Mouse (Mus musculus) heart, adult 2 months (tissue): ENCODE measurements around the gene Zbtb17. TPM values are rescaled to one million over a fixed set of nuclear protein-coding genes. Genes with fewer than 3 reads are reported as not detected.

Source experiments
- DNase-seq, 2 experiments: peaks; one replicate each; pipeline ENCODE4 v3.0.0; 2021
- H3K27ac ChIP-seq: fragments of 200-600 bp; 2 replicates; pipeline ENCODE4 v1.8.1; 2022
- H3K27me3 ChIP-seq: fragments of 200-500 bp; 2 replicates; pipeline ENCODE4 v1.6.1; 2012; ENCODE audit warnings: mild to moderate bottlenecking, low read length, inconsistent platforms, mixed read lengths; ENCODE audit not compliant: control insufficient read depth, insufficient read depth
- H3K36me3 ChIP-seq: fragments of 200-500 bp; 2 replicates; pipeline ENCODE4 v1.6.1; 2012; ENCODE audit warnings: low read length, inconsistent platforms; ENCODE audit not compliant: control insufficient read depth, insufficient read depth
- H3K4me1 ChIP-seq: fragments of 200-500 bp; 2 replicates; pipeline ENCODE4 v1.6.1; 2011; ENCODE audit warnings: low read length; ENCODE audit not compliant: control insufficient read depth, insufficient read depth
- H3K4me3 ChIP-seq: fragments of 200-600 bp; 2 replicates; pipeline ENCODE4 v1.8.1; 2022
- H3K79me2 ChIP-seq: fragments of 200-500 bp; replicated peaks from 2 replicates; pipeline ENCODE4 v1.6.1; 2012; ENCODE audit warnings: mild to moderate bottlenecking, inconsistent platforms, low read length, moderate library complexity, mixed read lengths; ENCODE audit not compliant: control insufficient read depth, insufficient read depth
- H3K9ac ChIP-seq: fragments of 200-500 bp; 2 replicates; pipeline ENCODE4 v1.6.1; 2012; ENCODE audit warnings: low read depth, mild to moderate bottlenecking, control low read depth, inconsistent platforms, low read length, mixed read lengths
- CTCF ChIP-seq: fragments of 200-600 bp; IDR thresholded peaks from 2 replicates; pipeline ENCODE4 v1.8.1; 2022; ENCODE audit warnings: antibody characterized with exemption, mild to moderate bottlenecking, moderate library complexity
- EP300 ChIP-seq: fragments of 200-500 bp; IDR thresholded peaks from 2 replicates; pipeline ENCODE4 v1.6.1; 2011; ENCODE audit warnings: low read depth, low read length, control low read depth; ENCODE audit not compliant: insufficient read depth
- POLR2A ChIP-seq: fragments of 200-500 bp; IDR thresholded peaks from 2 replicates; pipeline ENCODE4 v1.6.1; 2011; ENCODE audit warnings: mild to moderate bottlenecking, low read depth, low read length, control low read depth; ENCODE audit not compliant: insufficient read depth
- WGBS: fragments of 180-500 bp; shearing (Covaris S2); methylation state at CpG from one replicate; pipeline ENCODE4 v1.1.7; 2018; 5-methylcytosine and 5-hydroxymethylcytosine counted together
- intact Hi-C: fragments of 180-260 bp; cut with DNase I; formaldehyde crosslinking; loops from one replicate; pipeline ENCODE4 v1.15.1; 2025
- polyA plus RNA-seq: library from polyadenylated mRNA; depleted of rRNA; stranded (reverse); fragments of >200 nt; gene quantifications from 2 replicates; pipeline ENCODE4 v1.2.3, GENCODE M21; 2012
- total RNA-seq, 2 experiments: library from RNA; stranded (reverse); gene quantifications; 2 replicates each; pipeline ENCODE4 v1.2.3; 2021

Zbtb17 gene
- total and polyA plus RNA-seq, 3 experiments = 22.9 to 26.4 (median 23.3) TPM

DNA sequence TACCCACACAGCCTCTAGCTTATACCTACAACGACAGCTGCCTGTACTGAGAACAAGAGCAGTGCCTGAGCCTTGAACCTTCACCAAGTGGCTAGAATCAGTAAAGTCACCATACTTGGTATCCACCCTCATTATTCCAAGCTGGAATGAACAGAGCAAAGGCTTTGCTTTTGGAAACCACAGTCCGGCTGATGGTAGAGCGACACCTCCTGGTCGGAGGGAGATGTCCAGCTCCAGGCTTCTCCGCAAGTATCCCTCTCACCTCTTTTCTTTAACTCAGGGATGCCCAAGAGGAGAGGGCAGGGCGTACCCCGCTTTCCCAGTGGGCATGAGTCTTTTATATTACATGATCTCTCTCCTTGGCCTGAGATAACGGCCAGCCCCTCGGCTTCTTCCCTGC, 14.6 kb upstream of the Zbtb17 start:
- H3K36me3 ChIP-seq = no peaks in the 10 kb centered on the region
- no peak overlapping the region for H3K9ac ChIP-seq
- no peaks in the 10 kb centered on the region for H3K27me3 ChIP-seq
- intact Hi-C loops = loop anchor here (1.0 to 2.0 kb wide), 3 partner anchors 26 to 76 kb away; no protein-coding TSS in a partner anchor
- 39% methylated on average over 9 of the region's 9 CpGs for WGBS
- no peak overlapping the region for H3K4me3 ChIP-seq
- DNase-seq = peak in 1 of 2 experiments; percentile 55
- H3K27ac ChIP-seq = no peak overlapping the region
- TF ChIP-seq POLR2A = no peak
- 0 out of 2 replicates have a peak, but pooled peaks have one; percentile 27 for TF ChIP-seq EP300
- peak; percentile 80 for TF ChIP-seq CTCF
- H3K4me1 ChIP-seq = peaks cover 3% of the 10 kb centered on the region; the same call in 1 of the 2 replicates
- H3K79me2 ChIP-seq = no peaks in the 10 kb centered on the region

- Histone ChIP-seq H3K79me2 (no peaks in the 10 kb centered on the region), H3K36me3 (no peaks in the 10 kb centered on the region), H3K27me3 (no peaks in the 10 kb centered on the region), H3K27ac (no peak overlapping the region), H3K4me3 (no peak overlapping the region), H3K9ac (no peak overlapping the region), H3K4me1 (peaks cover 3% of the 10 kb centered on the region; the same call in 1 of the 2 replicates)
- peak; percentile 75 to 83 for DNase-seq
- WGBS = 42% methylated on average over 9 of the region's 9 CpGs
- peak; percentile 97; the same call in 1 of the 2 replicates for TF ChIP-seq CTCF
- TF ChIP-seq POLR2A = no peak
- TF ChIP-seq EP300 = peak; percentile 77
- intact Hi-C loops = loop anchor here (1.0 to 2.0 kb wide), 5 partner anchors 27 to 144 kb away; no protein-coding TSS in a partner anchor
These were observed 13.5 kb upstream of the Zbtb17 start for GRCm38 (mm10) chr4:141430997-141431396.

- 54% methylated on average over 14 of the region's 14 CpGs for WGBS
- Histone ChIP-seq H3K36me3 (no peaks in the 10 kb centered on the region), H3K27me3 (no peaks in the 10 kb centered on the region), H3K4me3 (no peak overlapping the region), H3K9ac (no peak overlapping the region), H3K27ac (no peak overlapping the region), H3K4me1 (no peaks in the 10 kb centered on the region), H3K79me2 (no peaks in the 10 kb centered on the region)
- TF ChIP-seq CTCF (no peak), POLR2A (no peak), EP300 (no peak)
- DNase-seq = no peak
- intact Hi-C loops = no loop called here
These were observed 11.8 kb upstream of the Zbtb17 start for GRCm38 (mm10) chr4:141432666-141433065.

GRCm38 (mm10) chr4:141433191-141433590, 11.3 kb upstream of the Zbtb17 start:
- 86% methylated on average over 18 of the region's 18 CpGs for WGBS
- Histone ChIP-seq H3K36me3 (no peaks in the 10 kb centered on the region), H3K27ac (no peak overlapping the region), H3K4me3 (no peak overlapping the region), H3K27me3 (no peaks in the 10 kb centered on the region), H3K79me2 (no peaks in the 10 kb centered on the region), H3K9ac (no peak overlapping the region), H3K4me1 (no peaks in the 10 kb centered on the region)
- intact Hi-C loops = no loop called here
- no peak for TF ChIP-seq POLR2A
- TF ChIP-seq EP300 = no peak
- no peak for TF ChIP-seq CTCF
- DNase-seq = no peak

GRCm38 (mm10) chr4:141435974-141436373, 8.5 kb upstream of the Zbtb17 start, which contains the start of gene Srarp:
TSS of gene Srarp (minus strand) at chr4:141436105.
- H3K4me3 ChIP-seq = 0 out of 2 replicates have a peak within 1 kb of the TSS, but pooled peaks have one; percentile 20

DNA sequence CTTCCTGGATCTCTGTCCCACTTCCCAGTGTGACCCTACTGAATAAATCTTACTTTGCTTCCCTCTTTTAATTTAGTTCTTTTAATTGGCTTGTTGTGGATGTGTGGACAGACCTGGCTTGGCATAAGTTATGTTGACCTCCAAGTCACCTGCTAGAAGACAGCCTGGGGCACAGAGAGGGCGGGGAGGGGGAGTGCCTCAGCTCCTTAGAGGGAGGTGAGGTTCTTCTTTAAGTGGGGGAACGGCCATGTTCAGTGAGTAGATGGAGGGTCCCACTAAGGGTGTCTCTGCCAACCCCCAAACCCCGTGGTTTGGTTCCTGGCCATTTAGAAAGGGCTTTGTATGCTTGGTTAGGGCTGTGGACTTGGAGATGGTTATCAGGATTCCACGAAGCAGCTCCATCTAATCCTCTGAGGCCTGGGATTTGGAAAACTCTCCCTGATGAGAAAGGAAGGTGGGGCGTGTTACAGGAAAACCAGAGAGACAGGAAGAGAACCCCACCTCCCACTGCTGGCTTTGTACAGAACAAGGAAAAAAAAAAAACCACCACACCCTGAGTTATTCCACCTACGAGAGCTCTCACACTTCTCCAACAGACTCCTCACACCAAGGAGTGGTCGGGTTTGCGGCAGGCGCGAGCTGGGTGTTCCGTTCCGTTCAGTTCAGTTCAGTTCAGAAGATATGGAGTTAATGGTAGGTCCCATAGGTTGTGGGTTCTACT, 5.2 kb upstream of the Zbtb17 start:
- TF ChIP-seq CTCF (no peak), EP300 (peak; percentile 62; the same call in 1 of the 2 replicates), POLR2A (peak; percentile 78)
- Histone ChIP-seq H3K4me3 (no peak overlapping the region), H3K4me1 (peaks cover 5% of the 10 kb centered on the region), H3K79me2 (no peaks in the 10 kb centered on the region), H3K27ac (peak overlapping the region; percentile 79), H3K9ac (no peak overlapping the region), H3K27me3 (no peaks in the 10 kb centered on the region), H3K36me3 (no peaks in the 10 kb centered on the region)
- intact Hi-C loops = loop anchor here (2.0 kb wide), 1 partner anchor 132 kb away; no protein-coding TSS in a partner anchor
- WGBS = 47% methylated on average over 12 of the region's 12 CpGs
- DNase-seq = no peak

More at GRCm38 (mm10) chr4:141435974-141436373, 8.5 kb upstream of the Zbtb17 start, which contains the start of gene Srarp:
- Histone ChIP-seq H3K9ac (peak within 1 kb of the TSS; percentile 68), H3K27ac (peak within 1 kb of the TSS; percentile 78), H3K79me2 (no peaks in the 10 kb centered on the region), H3K27me3 (no peaks in the 10 kb centered on the region), H3K36me3 (no peaks in the 10 kb centered on the region), H3K4me1 (peaks cover 4% of the 10 kb centered on the region)
- 47% methylated on average over 1 of the region's 1 CpGs for WGBS
- TF ChIP-seq CTCF (no peak), POLR2A (0 out of 2 replicates have a peak, but pooled peaks have one; percentile 11), EP300 (0 out of 2 replicates have a peak, but pooled peaks have one; percentile 38)
- peak in 1 of 2 experiments; percentile 31 for DNase-seq
- intact Hi-C loops = no loop called here
